Mouse (Mus musculus): Measurements from ENCODE around the gene D10Wsu102e. TPM values are rescaled to one million over a fixed set of nuclear protein-coding genes. Genes with fewer than 3 reads are reported as not detected.
"Not testable (repeated sequence)": the region's sequence is repeated elsewhere in the genome, so short reads cannot be mapped to it uniquely, and the experiment has no call there.

Gene D10Wsu102e
- polyA plus RNA-seq, 1 experiment from 2014 or later, result 1.3 TPM

- no peaks in the 10 kb centered on the region for H3K27me3 ChIP-seq (replicated peaks; ENCODE audit: control insufficient read depth, insufficient read depth, low read length)
- WGBS, result 85% methylated on average over 12 of the region's 12 CpGs
- no peaks in the 10 kb centered on the region for H3K36me3 ChIP-seq (ENCODE audit: control insufficient read depth, insufficient read depth)
- no peak overlapping the region for H3K4me3 ChIP-seq (replicated peaks; ENCODE audit: low read length)
- no peak overlapping the region for H3K9ac ChIP-seq (replicated peaks; ENCODE audit: low read depth, low read length)
- H3K9me3 ChIP-seq (ENCODE audit: control insufficient read depth, low read length), result no peaks in the 10 kb centered on the region
- no peak overlapping the region for H3K4me2 ChIP-seq (ENCODE audit: low read length)
- ATAC-seq, result no peak
- H3K27ac ChIP-seq (ENCODE audit: low read length), result no peak overlapping the region
- H3K4me1 ChIP-seq (replicated peaks; ENCODE audit: control insufficient read depth, insufficient read depth, low read length), result peaks cover 11% of the 10 kb centered on the region
Measured at GRCm38 (mm10) chr10:83356416-83356815, 3.6 kb upstream of the D10Wsu102e start.

- Histone ChIP-seq H3K4me2 (ENCODE audit: low read length) (peak overlapping the region; percentile 79), H3K27ac (ENCODE audit: low read length) (peak overlapping the region; percentile 84), H3K4me3 (replicated peaks; ENCODE audit: low read length) (peak overlapping the region; percentile 79), H3K9me3 (ENCODE audit: control insufficient read depth, low read length) (no peaks in the 10 kb centered on the region), H3K27me3 (replicated peaks; ENCODE audit: control insufficient read depth, insufficient read depth, low read length) (no peaks in the 10 kb centered on the region), H3K9ac (replicated peaks; ENCODE audit: low read depth, low read length) (peak overlapping the region; percentile 57), H3K36me3 (ENCODE audit: control insufficient read depth, insufficient read depth) (peaks cover 6% of the 10 kb centered on the region; the same call in 1 of the 2 replicates), H3K4me1 (replicated peaks; ENCODE audit: control insufficient read depth, insufficient read depth, low read length) (peaks cover 17% of the 10 kb centered on the region)
- 86% methylated on average over 4 of the region's 4 CpGs for WGBS
- ATAC-seq, result no peak
Measured at GRCm38 (mm10) chr10:83359451-83359850, 570 bp upstream of the D10Wsu102e start.

GRCm38 (mm10) chr10:83360356-83360755 is 335 bp downstream of the D10Wsu102e start:
- H3K4me2 ChIP-seq (ENCODE audit: low read length), result peak overlapping the region; percentile 79
- H3K4me3 ChIP-seq (replicated peaks; ENCODE audit: low read length), result peak overlapping the region; percentile 79
- peaks cover 17% of the 10 kb centered on the region for H3K4me1 ChIP-seq (replicated peaks; ENCODE audit: control insufficient read depth, insufficient read depth, low read length)
- WGBS, result under 1% methylated on average over 40 of the region's 40 CpGs
- ATAC-seq, result peak; percentile 68
- H3K36me3 ChIP-seq (ENCODE audit: control insufficient read depth, insufficient read depth), result peaks cover 6% of the 10 kb centered on the region; the same call in 1 of the 2 replicates
- no peaks in the 10 kb centered on the region for H3K9me3 ChIP-seq (ENCODE audit: control insufficient read depth, low read length)
- H3K27me3 ChIP-seq (replicated peaks; ENCODE audit: control insufficient read depth, insufficient read depth, low read length), result no peaks in the 10 kb centered on the region
- peak overlapping the region; percentile 77 for H3K9ac ChIP-seq (replicated peaks; ENCODE audit: low read depth, low read length)
- H3K27ac ChIP-seq (ENCODE audit: low read length), result peak overlapping the region; percentile 69

- Histone ChIP-seq H3K9ac (replicated peaks; ENCODE audit: low read depth, low read length) (no peak overlapping the region), H3K36me3 (ENCODE audit: control insufficient read depth, insufficient read depth) (peaks cover 18% of the 10 kb centered on the region), H3K4me1 (replicated peaks; ENCODE audit: control insufficient read depth, insufficient read depth, low read length) (peaks cover 17% of the 10 kb centered on the region), H3K4me3 (replicated peaks; ENCODE audit: low read length) (no peak overlapping the region), H3K27ac (ENCODE audit: low read length) (no peak overlapping the region), H3K27me3 (replicated peaks; ENCODE audit: control insufficient read depth, insufficient read depth, low read length) (no peaks in the 10 kb centered on the region), H3K9me3 (ENCODE audit: control insufficient read depth, low read length) (no peaks in the 10 kb centered on the region), H3K4me2 (ENCODE audit: low read length) (peak overlapping the region; percentile 79; the same call in 1 of the 2 replicates)
- no peak for ATAC-seq
- WGBS, result 46% methylated on average over 5 of the region's 5 CpGs
Measured at GRCm38 (mm10) chr10:83361643-83362382, 1.8 kb downstream of the D10Wsu102e start.

GRCm38 (mm10) chr10:83363451-83363850 is 3.4 kb downstream of the D10Wsu102e start:
- peaks cover 25% of the 10 kb centered on the region for H3K36me3 ChIP-seq (ENCODE audit: control insufficient read depth, insufficient read depth)
- no peak overlapping the region for H3K4me2 ChIP-seq (ENCODE audit: low read length)
- 94% methylated on average over 8 of the region's 8 CpGs for WGBS
- H3K27me3 ChIP-seq (replicated peaks; ENCODE audit: control insufficient read depth, insufficient read depth, low read length), result no peaks in the 10 kb centered on the region
- ATAC-seq, result no peak
- H3K4me1 ChIP-seq (replicated peaks; ENCODE audit: control insufficient read depth, insufficient read depth, low read length), result peaks cover 17% of the 10 kb centered on the region
- H3K9ac ChIP-seq (replicated peaks; ENCODE audit: low read depth, low read length), result no peak overlapping the region
- H3K27ac ChIP-seq (ENCODE audit: low read length), result no peak overlapping the region
- H3K9me3 ChIP-seq (ENCODE audit: control insufficient read depth, low read length), result no peaks in the 10 kb centered on the region
- no peak overlapping the region for H3K4me3 ChIP-seq (replicated peaks; ENCODE audit: low read length)

- Histone ChIP-seq H3K9ac (replicated peaks; ENCODE audit: low read depth, low read length) (no peak overlapping the region), H3K4me3 (replicated peaks; ENCODE audit: low read length) (no peak overlapping the region), H3K27ac (ENCODE audit: low read length) (no peak overlapping the region), H3K36me3 (ENCODE audit: control insufficient read depth, insufficient read depth) (peaks cover 35% of the 10 kb centered on the region), H3K27me3 (replicated peaks; ENCODE audit: control insufficient read depth, insufficient read depth, low read length) (no peaks in the 10 kb centered on the region), H3K4me2 (ENCODE audit: low read length) (no peak overlapping the region), H3K4me1 (replicated peaks; ENCODE audit: control insufficient read depth, insufficient read depth, low read length) (no peaks in the 10 kb centered on the region), H3K9me3 (ENCODE audit: control insufficient read depth, low read length) (no peaks in the 10 kb centered on the region)
- 66% methylated on average over 5 of the region's 5 CpGs for WGBS
- no peak for ATAC-seq
Measured at GRCm38 (mm10) chr10:83368918-83369317, 8.9 kb downstream of the D10Wsu102e start.

- Histone ChIP-seq H3K4me3 (replicated peaks; ENCODE audit: low read length) (no peak overlapping the region), H3K36me3 (ENCODE audit: control insufficient read depth, insufficient read depth) (peaks cover 11% of the 10 kb centered on the region; the same call in 1 of the 2 replicates), H3K4me2 (ENCODE audit: low read length) (no peak overlapping the region), H3K9ac (replicated peaks; ENCODE audit: low read depth, low read length) (no peak overlapping the region), H3K27ac (ENCODE audit: low read length) (no peak overlapping the region), H3K9me3 (ENCODE audit: control insufficient read depth, low read length) (no peaks in the 10 kb centered on the region), H3K4me1 (replicated peaks; ENCODE audit: control insufficient read depth, insufficient read depth, low read length) (no peaks in the 10 kb centered on the region), H3K27me3 (replicated peaks; ENCODE audit: control insufficient read depth, insufficient read depth, low read length) (no peaks in the 10 kb centered on the region)
- no peak for ATAC-seq
- WGBS, result 95% methylated on average over 3 of the region's 3 CpGs
Measured at GRCm38 (mm10) chr10:83374045-83374656, 14.1 kb downstream of the D10Wsu102e start.

- not testable (repeated sequence) for H3K9me3 ChIP-seq (ENCODE audit: control insufficient read depth, low read length); H3K4me3 ChIP-seq (replicated peaks; ENCODE audit: low read length); H3K9ac ChIP-seq (replicated peaks; ENCODE audit: low read depth, low read length); H3K4me2 ChIP-seq (ENCODE audit: low read length); H3K27ac ChIP-seq (ENCODE audit: low read length); H3K27me3 ChIP-seq (replicated peaks; ENCODE audit: control insufficient read depth, insufficient read depth, low read length); H3K4me1 ChIP-seq (replicated peaks; ENCODE audit: control insufficient read depth, insufficient read depth, low read length); ATAC-seq
- WGBS, result 94% methylated on average over 5 of the region's 5 CpGs
- H3K36me3 ChIP-seq (ENCODE audit: control insufficient read depth, insufficient read depth), result peaks cover 11% of the 10 kb centered on the region; the same call in 1 of the 2 replicates
Measured at GRCm38 (mm10) chr10:83375458-83375857, 15.4 kb downstream of the D10Wsu102e start.

GRCm38 (mm10) chr10:83376911-83377682 is 17.1 kb downstream of the D10Wsu102e start:
- 86% methylated on average over 8 of the region's 8 CpGs for WGBS
- Histone ChIP-seq H3K27me3 (replicated peaks; ENCODE audit: control insufficient read depth, insufficient read depth, low read length) (no peaks in the 10 kb centered on the region), H3K4me2 (ENCODE audit: low read length) (no peak overlapping the region), H3K4me1 (replicated peaks; ENCODE audit: control insufficient read depth, insufficient read depth, low read length) (no peaks in the 10 kb centered on the region), H3K4me3 (replicated peaks; ENCODE audit: low read length) (no peak overlapping the region), H3K27ac (ENCODE audit: low read length) (no peak overlapping the region), H3K9me3 (ENCODE audit: control insufficient read depth, low read length) (no peaks in the 10 kb centered on the region), H3K36me3 (ENCODE audit: control insufficient read depth, insufficient read depth) (0 out of 2 replicates have a peak, but pooled peaks cover 5% of the 10 kb centered on the region), H3K9ac (replicated peaks; ENCODE audit: low read depth, low read length) (no peak overlapping the region)
- no peak for ATAC-seq
